Mouse (Mus musculus): ENCODE data around the gene Slc25a12. TPM values are rescaled to one million over a fixed set of nuclear protein-coding genes. Genes with fewer than 3 reads are reported as not detected.

The Slc25a12 gene
- total and polyA plus RNA-seq, 2 experiments: 13.6 to 13.7 TPM

GRCm38 (mm10) chr2:71312067-71312466, 55.5 kb downstream of the Slc25a12 start:
- Histone ChIP-seq H3K4me3 (ENCODE audit: insufficient read depth, low read depth, low read length) (no peak overlapping the region), H3K27me3 (ENCODE audit: control insufficient read depth, insufficient read depth, low read length) (no peaks in the 10 kb centered on the region), H3K4me1 (ENCODE audit: control insufficient read depth, insufficient read depth, low read length) (no peaks in the 10 kb centered on the region), H3K79me2 (ENCODE audit: control insufficient read depth, insufficient read depth, low read length) (no peaks in the 10 kb centered on the region), H3K27ac (replicated peaks; ENCODE audit: insufficient read depth, low read depth, low read length) (no peak overlapping the region), H3K9ac (ENCODE audit: low read depth, low read length) (no peak overlapping the region), H3K36me3 (ENCODE audit: control insufficient read depth, insufficient read depth, low read length) (peaks cover 42% of the 10 kb centered on the region)
- 77% methylated on average over 10 of the region's 10 CpGs for WGBS
- no peak for DNase-seq (ENCODE audit: extremely low read depth, low read depth, low spot score)
- TF ChIP-seq CTCF (IDR thresholded peaks at IDR 0.05; ENCODE audit: low read depth, low read length) (no peak), POLR2A (IDR thresholded peaks at IDR 0.05; ENCODE audit: extremely low read depth, insufficient read depth, low read length) (no peak)

GRCm38 (mm10) chr2:71309726-71310125, 57.8 kb downstream of the Slc25a12 start:
- Histone ChIP-seq H3K27ac (replicated peaks; ENCODE audit: insufficient read depth, low read depth, low read length) (no peak overlapping the region), H3K36me3 (ENCODE audit: control insufficient read depth, insufficient read depth, low read length) (peaks cover 33% of the 10 kb centered on the region), H3K79me2 (ENCODE audit: control insufficient read depth, insufficient read depth, low read length) (no peaks in the 10 kb centered on the region), H3K27me3 (ENCODE audit: control insufficient read depth, insufficient read depth, low read length) (no peaks in the 10 kb centered on the region), H3K9ac (ENCODE audit: low read depth, low read length) (no peak overlapping the region), H3K4me3 (ENCODE audit: insufficient read depth, low read depth, low read length) (no peak overlapping the region), H3K4me1 (ENCODE audit: control insufficient read depth, insufficient read depth, low read length) (no peaks in the 10 kb centered on the region)
- no peak for DNase-seq (ENCODE audit: extremely low read depth, low read depth, low spot score)
- 75% methylated on average over 2 of the region's 2 CpGs for WGBS
- TF ChIP-seq POLR2A (IDR thresholded peaks at IDR 0.05; ENCODE audit: extremely low read depth, insufficient read depth, low read length): no peak
- no peak for TF ChIP-seq CTCF (IDR thresholded peaks at IDR 0.05; ENCODE audit: low read depth, low read length)

- Histone ChIP-seq H3K9ac (ENCODE audit: low read depth, low read length) (no peak overlapping the region), H3K4me1 (ENCODE audit: control insufficient read depth, insufficient read depth, low read length) (no peaks in the 10 kb centered on the region), H3K4me3 (ENCODE audit: insufficient read depth, low read depth, low read length) (no peak overlapping the region), H3K27ac (replicated peaks; ENCODE audit: insufficient read depth, low read depth, low read length) (no peak overlapping the region), H3K27me3 (ENCODE audit: control insufficient read depth, insufficient read depth, low read length) (no peaks in the 10 kb centered on the region), H3K79me2 (ENCODE audit: control insufficient read depth, insufficient read depth, low read length) (no peaks in the 10 kb centered on the region), H3K36me3 (ENCODE audit: control insufficient read depth, insufficient read depth, low read length) (peaks cover 10% of the 10 kb centered on the region)
- no peak for DNase-seq (ENCODE audit: extremely low read depth, low read depth, low spot score)
- TF ChIP-seq CTCF (IDR thresholded peaks at IDR 0.05; ENCODE audit: low read depth, low read length) (no peak), POLR2A (IDR thresholded peaks at IDR 0.05; ENCODE audit: extremely low read depth, insufficient read depth, low read length) (no peak)
These were observed 61.2 kb downstream of the Slc25a12 start for GRCm38 (mm10) chr2:71306357-71306756.

- DNase-seq (ENCODE audit: extremely low read depth, low read depth, low spot score): no peak
- 82% methylated on average over 3 of the region's 3 CpGs for WGBS
- peaks cover 7% of the 10 kb centered on the region for H3K36me3 ChIP-seq (ENCODE audit: control insufficient read depth, insufficient read depth, low read length)
- H3K27me3 ChIP-seq (ENCODE audit: control insufficient read depth, insufficient read depth, low read length): no peaks in the 10 kb centered on the region
- no peak overlapping the region for H3K9ac ChIP-seq (ENCODE audit: low read depth, low read length)
- H3K4me1 ChIP-seq (ENCODE audit: control insufficient read depth, insufficient read depth, low read length): no peaks in the 10 kb centered on the region
- TF ChIP-seq POLR2A (IDR thresholded peaks at IDR 0.05; ENCODE audit: extremely low read depth, insufficient read depth, low read length) (no peak), CTCF (IDR thresholded peaks at IDR 0.05; ENCODE audit: low read depth, low read length) (no peak)
- no peak overlapping the region for H3K4me3 ChIP-seq (ENCODE audit: insufficient read depth, low read depth, low read length)
- no peaks in the 10 kb centered on the region for H3K79me2 ChIP-seq (ENCODE audit: control insufficient read depth, insufficient read depth, low read length)
- H3K27ac ChIP-seq (replicated peaks; ENCODE audit: insufficient read depth, low read depth, low read length): no peak overlapping the region
These were observed 62.7 kb downstream of the Slc25a12 start for GRCm38 (mm10) chr2:71304821-71305220.

GRCm38 (mm10) chr2:71303221-71303620, 64.3 kb downstream of the Slc25a12 start:
- Histone ChIP-seq H3K27me3 (ENCODE audit: control insufficient read depth, insufficient read depth, low read length) (no peaks in the 10 kb centered on the region), H3K36me3 (ENCODE audit: control insufficient read depth, insufficient read depth, low read length) (peaks cover 9% of the 10 kb centered on the region), H3K4me3 (ENCODE audit: insufficient read depth, low read depth, low read length) (no peak overlapping the region), H3K9ac (ENCODE audit: low read depth, low read length) (no peak overlapping the region), H3K27ac (replicated peaks; ENCODE audit: insufficient read depth, low read depth, low read length) (no peak overlapping the region), H3K79me2 (ENCODE audit: control insufficient read depth, insufficient read depth, low read length) (no peaks in the 10 kb centered on the region), H3K4me1 (ENCODE audit: control insufficient read depth, insufficient read depth, low read length) (no peaks in the 10 kb centered on the region)
- no peak for DNase-seq (ENCODE audit: extremely low read depth, low read depth, low spot score)
- TF ChIP-seq POLR2A (IDR thresholded peaks at IDR 0.05; ENCODE audit: extremely low read depth, insufficient read depth, low read length) (no peak), CTCF (IDR thresholded peaks at IDR 0.05; ENCODE audit: low read depth, low read length) (no peak)

- Histone ChIP-seq H3K36me3 (ENCODE audit: control insufficient read depth, insufficient read depth, low read length) (peaks cover 13% of the 10 kb centered on the region), H3K27ac (replicated peaks; ENCODE audit: insufficient read depth, low read depth, low read length) (no peak overlapping the region), H3K4me3 (ENCODE audit: insufficient read depth, low read depth, low read length) (no peak overlapping the region), H3K27me3 (ENCODE audit: control insufficient read depth, insufficient read depth, low read length) (no peaks in the 10 kb centered on the region), H3K79me2 (ENCODE audit: control insufficient read depth, insufficient read depth, low read length) (no peaks in the 10 kb centered on the region), H3K9ac (ENCODE audit: low read depth, low read length) (no peak overlapping the region), H3K4me1 (ENCODE audit: control insufficient read depth, insufficient read depth, low read length) (no peaks in the 10 kb centered on the region)
- TF ChIP-seq CTCF (IDR thresholded peaks at IDR 0.05; ENCODE audit: low read depth, low read length): no peak
- TF ChIP-seq POLR2A (IDR thresholded peaks at IDR 0.05; ENCODE audit: extremely low read depth, insufficient read depth, low read length): no peak
- WGBS: 65% methylated on average over 3 of the region's 3 CpGs
- DNase-seq (ENCODE audit: extremely low read depth, low read depth, low spot score): peak; percentile 16
These were observed 65.3 kb downstream of the Slc25a12 start for GRCm38 (mm10) chr2:71302156-71302663.
